Mouse (Mus musculus) heart, embryonic 16.5 days (tissue): ENCODE results near the gene Hspb7. TPM values are rescaled to one million over a fixed set of nuclear protein-coding genes. Genes with fewer than 3 reads are reported as not detected.

Experiments
- ATAC-seq: fragments of 200-750 bp; cut with Nextera tagmentation; replicated peaks from 2 replicates; pipeline ENCODE4 v1.8.0; 2017; ENCODE audit warnings: moderate number of reproducible peaks; ENCODE audit not compliant: insufficient read depth, low FRiP score; ENCODE audit errors: extremely low read depth
- H3K27ac ChIP-seq: fragments of 300-500 bp; sonication (generic); 2 replicates; pipeline ENCODE4 v1.5.1; 2014; ENCODE audit warnings: mild to moderate bottlenecking, low read length, control low read depth, moderate library complexity
- H3K27me3 ChIP-seq: fragments of 300-500 bp; sonication (generic); 2 replicates; pipeline ENCODE4 v1.6.1; 2014; ENCODE audit warnings: low read length, mixed read lengths; ENCODE audit not compliant: control insufficient read depth, insufficient read depth
- H3K36me3 ChIP-seq: fragments of 300-500 bp; sonication (generic); 2 replicates; pipeline ENCODE4 v1.6.1; 2014; ENCODE audit not compliant: control insufficient read depth, insufficient read depth
- H3K4me1 ChIP-seq: fragments of 300-500 bp; sonication (generic); 2 replicates; pipeline ENCODE4 v1.6.1; 2014; ENCODE audit warnings: low read length, mixed read lengths; ENCODE audit not compliant: control insufficient read depth, insufficient read depth
- H3K4me2 ChIP-seq: fragments of 300-500 bp; sonication (generic); 2 replicates; pipeline ENCODE4 v1.6.1; 2014; ENCODE audit warnings: low read depth, mild to moderate bottlenecking, control low read depth, low read length
- H3K4me3 ChIP-seq: fragments of 300-500 bp; sonication (generic); 2 replicates; pipeline ENCODE4 v1.5.1; 2014; ENCODE audit warnings: mild to moderate bottlenecking, control low read depth, low read length
- H3K9ac ChIP-seq: fragments of 300-500 bp; sonication (generic); 2 replicates; pipeline ENCODE4 v1.6.1; 2014; ENCODE audit warnings: low read length, control low read depth
- H3K9me3 ChIP-seq: fragments of 300-500 bp; sonication (generic); replicated peaks from 2 replicates; pipeline ENCODE4 v1.6.1; 2016; ENCODE audit warnings: low read length; ENCODE audit not compliant: control insufficient read depth
- WGBS: fragments of 180-500 bp; shearing (Covaris S2); extraction: QIAGEN DNeasy Blood & Tissue Kit; methylation state at CpG from one replicate; pipeline ENCODE4 v1.1.7; 2014; 5-methylcytosine and 5-hydroxymethylcytosine counted together
- polyA plus RNA-seq: library from polyadenylated mRNA; unstranded; fragments of >200 nt; fragmentation: Nextera tagmentation; extraction: Ambion mirVana; gene quantifications from 2 replicates; pipeline ENCODE4 v1.2.1, GENCODE M21; 2015

Hspb7 gene
- polyA plus RNA-seq, 1 experiment from 2014 or later: 293 TPM

- H3K9ac ChIP-seq: no peak overlapping the region
- H3K36me3 ChIP-seq: no peaks in the 10 kb centered on the region
- no peak overlapping the region for H3K4me3 ChIP-seq
- H3K27me3 ChIP-seq: no peaks in the 10 kb centered on the region
- WGBS: 58% methylated on average over 14 of the region's 14 CpGs
- no peak overlapping the region for H3K27ac ChIP-seq
- H3K4me1 ChIP-seq: no peaks in the 10 kb centered on the region; the same call in 1 of the 2 replicates
- no peak overlapping the region for H3K4me2 ChIP-seq
- ATAC-seq: no peak
- no peaks in the 10 kb centered on the region for H3K9me3 ChIP-seq
Observed at GRCm38 (mm10) chr4:141432666-141433065, 12.1 kb downstream of the Hspb7 start.

- Histone ChIP-seq H3K4me3 (no peak overlapping the region), H3K27me3 (no peaks in the 10 kb centered on the region), H3K36me3 (no peaks in the 10 kb centered on the region), H3K9me3 (no peaks in the 10 kb centered on the region), H3K9ac (no peak overlapping the region), H3K4me1 (no peaks in the 10 kb centered on the region), H3K27ac (no peak overlapping the region), H3K4me2 (no peak overlapping the region)
- ATAC-seq: no peak
- 76% methylated on average over 18 of the region's 18 CpGs for WGBS
Observed at GRCm38 (mm10) chr4:141433191-141433590, 12.6 kb downstream of the Hspb7 start.

- H3K27ac ChIP-seq: no peak within 1 kb of the TSS
- H3K9me3 ChIP-seq: no peaks in the 10 kb centered on the region
- no peaks in the 10 kb centered on the region for H3K27me3 ChIP-seq
- no peak within 1 kb of the TSS for H3K4me3 ChIP-seq
- no peak within 1 kb of the TSS for H3K9ac ChIP-seq
- no peak for ATAC-seq
- H3K4me2 ChIP-seq: no peak within 1 kb of the TSS
- no peaks in the 10 kb centered on the region for H3K4me1 ChIP-seq
- WGBS: 88% methylated on average over 1 of the region's 1 CpGs
- H3K36me3 ChIP-seq: no peaks in the 10 kb centered on the region
Observed at GRCm38 (mm10) chr4:141435974-141436373, 15.4 kb downstream of the Hspb7 start, which contains the start of gene Srarp. Gene Srarp (minus strand): TSS chr4:141436105.

GRCm38 (mm10) chr4:141439083-141439803 lies 18.7 kb downstream of the Hspb7 start:
- Histone ChIP-seq H3K27ac (no peak overlapping the region), H3K4me2 (no peak overlapping the region), H3K36me3 (no peaks in the 10 kb centered on the region), H3K9ac (no peak overlapping the region), H3K4me1 (peaks cover 5% of the 10 kb centered on the region), H3K27me3 (no peaks in the 10 kb centered on the region), H3K4me3 (no peak overlapping the region), H3K9me3 (no peaks in the 10 kb centered on the region)
- 64% methylated on average over 12 of the region's 12 CpGs for WGBS
- ATAC-seq: no peak

- Histone ChIP-seq H3K9ac (no peak overlapping the region), H3K4me2 (no peak overlapping the region), H3K36me3 (no peaks in the 10 kb centered on the region), H3K9me3 (no peaks in the 10 kb centered on the region), H3K27ac (no peak overlapping the region), H3K27me3 (no peaks in the 10 kb centered on the region), H3K4me1 (peaks cover 14% of the 10 kb centered on the region), H3K4me3 (no peak overlapping the region)
- ATAC-seq: no peak
Observed at GRCm38 (mm10) chr4:141440877-141441276, 20.3 kb downstream of the Hspb7 start.

- ATAC-seq: no peak
- H3K4me2 ChIP-seq: peak overlapping the region; percentile 97
- peak overlapping the region; percentile 53; the same call in 1 of the 2 replicates for H3K27ac ChIP-seq
- H3K9me3 ChIP-seq: no peaks in the 10 kb centered on the region
- H3K4me1 ChIP-seq: peaks cover 16% of the 10 kb centered on the region
- WGBS: 31% methylated on average over 11 of the region's 11 CpGs
- peak overlapping the region; percentile 97 for H3K9ac ChIP-seq
- H3K27me3 ChIP-seq: no peaks in the 10 kb centered on the region
- peak overlapping the region; percentile 98 for H3K4me3 ChIP-seq
- peaks cover 7% of the 10 kb centered on the region; the same call in 1 of the 2 replicates for H3K36me3 ChIP-seq
Observed at GRCm38 (mm10) chr4:141443641-141444429, 23.3 kb downstream of the Hspb7 start.

- Histone ChIP-seq H3K4me2 (peak within 1 kb of the TSS; percentile 97), H3K4me1 (peaks cover 16% of the 10 kb centered on the region), H3K27ac (peak within 1 kb of the TSS; percentile 80), H3K9me3 (no peaks in the 10 kb centered on the region), H3K27me3 (no peaks in the 10 kb centered on the region), H3K36me3 (peaks cover 9% of the 10 kb centered on the region; the same call in 1 of the 2 replicates), H3K4me3 (peak within 1 kb of the TSS; percentile 98), H3K9ac (peak within 1 kb of the TSS; percentile 97)
- under 1% methylated on average over 77 of the region's 102 CpGs for WGBS
- ATAC-seq: peak; percentile 87
Observed at GRCm38 (mm10) chr4:141444451-141445327, 24.1 kb downstream of the Hspb7 start, which contains the start of gene Zbtb17. Gene Zbtb17 (plus strand): TSS chr4:141444654.

GRCm38 (mm10) chr4:141445328-141445720 lies 24.7 kb downstream of the Hspb7 start:
- H3K27ac ChIP-seq: no peak overlapping the region
- H3K4me1 ChIP-seq: peaks cover 16% of the 10 kb centered on the region
- no peak for ATAC-seq
- peak overlapping the region; percentile 97 for H3K4me2 ChIP-seq
- H3K27me3 ChIP-seq: no peaks in the 10 kb centered on the region
- WGBS: 10% methylated on average over 14 of the region's 14 CpGs
- H3K4me3 ChIP-seq: peak overlapping the region; percentile 98
- peaks cover 9% of the 10 kb centered on the region; the same call in 1 of the 2 replicates for H3K36me3 ChIP-seq
- H3K9me3 ChIP-seq: no peaks in the 10 kb centered on the region
- H3K9ac ChIP-seq: peak overlapping the region; percentile 97
